Mouse (Mus musculus) CH12.LX (cell line): ENCODE measurements around the gene Tmem139.
A peak's percentile ranks its signal among the peaks of the same experiment; 100 is the strongest.

Source experiments
- CTCF ChIP-seq, 2 experiments: IDR thresholded peaks in 1 of 2; conservative IDR thresholded peaks in 1 of 2; 2 replicates each; pipeline ENCODE4 v1.5.1; 2011 to 2012; ENCODE audit warnings: low read depth in 2 of 2, low read length in 2 of 2, improper control_type of control experiment in 1 of 2, inconsistent platforms in 1 of 2, mild to moderate bottlenecking in 1 of 2, moderate library complexity in 1 of 2
- GABPA ChIP-seq: IDR thresholded peaks from 2 replicates; pipeline ENCODE4 v1.6.1; 2012; ENCODE audit warnings: low read depth, low read length, improper control_type of control experiment, inconsistent platforms; ENCODE audit not compliant: insufficient replicate concordance
- JUND ChIP-seq: conservative IDR thresholded peaks from 2 replicates; pipeline ENCODE4 v1.6.1; 2011; ENCODE audit warnings: low read depth, low read length, improper control_type of control experiment
- MEF2A ChIP-seq: IDR thresholded peaks from 2 replicates; pipeline ENCODE4 v1.6.1; 2014; ENCODE audit warnings: low read depth, mild to moderate bottlenecking, inconsistent platforms, low read length, improper control_type of control experiment, borderline replicate concordance
- MXI1 ChIP-seq: IDR thresholded peaks from 2 replicates; pipeline ENCODE4 v1.6.1; 2011; ENCODE audit warnings: mild to moderate bottlenecking, low read depth, low read length, improper control_type of control experiment
- POLR2A ChIP-seq: IDR thresholded peaks from 2 replicates; pipeline ENCODE4 v1.6.1; 2011; ENCODE audit warnings: low read depth, mild to moderate bottlenecking, improper control_type of control experiment, low read length
- TBP ChIP-seq: conservative IDR thresholded peaks from 2 replicates; pipeline ENCODE4 v1.6.1; 2011; ENCODE audit warnings: low read depth, low read length, improper control_type of control experiment
- UBTF ChIP-seq: IDR thresholded peaks from 2 replicates; pipeline ENCODE4 v1.6.1; 2012; ENCODE audit warnings: low read depth, mild to moderate bottlenecking, inconsistent platforms, low read length, improper control_type of control experiment, moderate library complexity

DNA sequence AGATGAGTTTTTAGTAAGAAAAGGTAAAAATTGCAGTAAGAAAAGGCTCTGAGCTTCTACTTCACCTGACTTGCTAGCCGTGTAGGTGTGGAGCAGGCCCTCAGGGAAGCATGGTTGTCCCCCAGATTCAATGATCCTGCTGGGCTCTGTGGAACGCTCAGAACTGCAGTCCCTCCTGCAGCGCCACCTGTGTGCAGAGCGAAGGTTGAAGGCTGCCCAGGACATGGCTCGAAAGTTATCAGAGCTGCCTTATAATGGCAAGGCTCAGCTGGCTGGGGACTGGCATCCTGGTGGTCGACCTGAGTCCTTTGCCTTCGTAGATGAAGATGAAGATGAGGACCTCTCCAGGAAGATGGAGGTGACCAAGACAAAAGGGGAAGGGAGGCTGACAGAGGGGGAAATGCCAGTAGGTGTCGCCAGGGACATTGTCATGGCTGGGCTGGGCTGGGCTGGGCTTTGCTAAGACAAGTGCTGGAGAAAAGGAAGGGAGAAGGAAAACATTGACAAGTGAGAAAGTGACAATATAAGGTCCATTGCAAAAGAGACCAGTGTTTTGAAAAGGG lies 48.1 kb downstream of the Tmem139 start:
- TF ChIP-seq JUND (no peak), MEF2A (no peak), POLR2A (no peak), CTCF (conservative IDR thresholded peaks at IDR 0.05 in 1 of 2, IDR thresholded peaks at IDR 0.05 in 1 of 2; ENCODE audit: low read depth in 2 of 2, low read length in 2 of 2) (peak in 1 of 2 experiments; percentile 46; a peak in 2 of 4 replicates), MXI1 (no peak), GABPA (no peak), UBTF (no peak), TBP (no peak)
